Mouse (Mus musculus): ENCODE data around the gene Cks1b. TPM values are rescaled to one million over a fixed set of nuclear protein-coding genes. Genes with fewer than 3 reads are reported as not detected.

Cks1b gene
- polyA plus RNA-seq, 1 experiment from 2014 or later: 291 TPM

DNA sequence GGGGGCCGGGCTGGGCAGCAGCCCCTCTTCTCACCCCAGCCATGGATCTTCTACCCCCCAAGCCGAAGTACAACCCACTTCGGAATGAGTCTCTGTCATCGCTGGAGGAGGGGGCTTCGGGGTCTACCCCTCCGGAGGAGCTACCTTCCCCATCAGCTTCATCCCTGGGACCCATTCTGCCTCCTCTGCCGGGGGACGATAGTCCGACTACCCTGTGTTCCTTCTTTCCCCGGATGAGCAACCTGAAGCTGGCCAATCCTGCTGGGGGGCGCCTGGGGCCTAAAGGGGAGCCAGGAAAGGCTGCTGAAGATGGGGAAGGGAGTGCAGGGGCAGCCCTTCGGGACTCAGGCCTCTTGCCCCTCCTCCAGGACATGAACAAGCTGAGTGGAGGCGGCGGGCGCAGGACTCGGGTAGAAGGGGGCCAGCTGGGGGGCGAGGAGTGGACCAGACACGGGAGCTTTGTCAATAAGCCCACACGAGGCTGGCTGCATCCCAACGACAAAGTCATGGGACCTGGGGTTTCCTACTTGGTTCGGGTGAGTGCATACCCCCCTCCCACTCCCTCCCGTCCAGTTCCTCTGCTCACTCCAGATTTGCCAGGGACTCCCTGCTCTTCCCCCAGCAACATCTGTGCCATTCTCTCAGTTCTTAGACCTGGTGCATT, 3.8 kb upstream of the Cks1b start:
- Histone ChIP-seq H3K36me3 (peaks cover 11% of the 10 kb centered on the region), H3K27me3 (no peaks in the 10 kb centered on the region), H3K27ac (replicated peaks) (0 out of 2 replicates have a peak overlapping the region, but pooled peaks have one; percentile 26), H3K4me3 (peak overlapping the region; percentile 35), H3K4me1 (peaks cover 38% of the 10 kb centered on the region), H3K9ac (replicated peaks) (peak overlapping the region; percentile 54), H3K9me3 (no peaks in the 10 kb centered on the region), H3K4me2 (replicated peaks) (peak overlapping the region; percentile 48)
- no peak for ATAC-seq (ENCODE audit: low FRiP score, low read depth)
- 7% methylated on average over 22 of the region's 22 CpGs for WGBS

DNA sequence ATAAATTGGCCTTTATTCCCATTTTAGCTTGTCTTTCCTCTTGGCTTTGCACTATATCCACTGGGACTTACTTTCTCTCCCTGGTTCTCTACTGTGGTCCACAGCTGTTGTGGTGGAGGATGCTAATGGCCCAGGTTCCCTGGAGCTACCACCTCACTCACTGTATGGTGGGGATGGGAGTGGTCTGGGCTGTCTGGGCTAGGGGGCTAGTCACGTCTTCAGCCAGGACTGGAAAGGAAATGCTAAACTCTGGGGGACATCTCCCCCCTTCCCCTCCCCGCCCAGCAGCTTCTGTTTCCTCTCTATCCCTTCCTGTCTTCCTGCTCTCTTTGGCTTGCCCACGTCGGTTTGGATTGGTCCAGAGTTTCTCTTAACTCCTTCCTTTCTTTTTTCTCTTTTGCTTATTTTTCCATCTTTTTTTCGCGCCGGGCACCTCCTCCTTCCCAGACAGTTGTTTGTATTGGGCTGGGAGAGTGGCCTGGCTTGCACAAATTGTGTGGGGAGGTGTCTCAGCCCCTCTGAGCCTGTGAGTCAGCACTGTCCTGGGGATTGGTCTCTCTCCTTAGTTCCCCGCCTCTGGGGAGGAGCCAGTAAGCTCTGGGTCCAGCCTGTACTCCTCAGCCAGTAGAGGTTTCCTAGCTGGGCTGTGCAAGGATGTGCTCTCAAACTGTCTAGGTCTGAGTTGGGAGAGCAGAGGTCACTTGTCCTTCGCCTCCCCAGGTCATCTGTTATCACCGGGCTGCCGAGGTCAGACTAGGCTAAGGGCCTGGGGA, 3.0 kb upstream of the Cks1b start:
- Histone ChIP-seq H3K4me3 (peak overlapping the region; percentile 35), H3K27ac (replicated peaks) (0 out of 2 replicates have a peak overlapping the region, but pooled peaks have one; percentile 26), H3K9ac (replicated peaks) (peak overlapping the region; percentile 54; the same call in 1 of the 2 replicates), H3K36me3 (peaks cover 13% of the 10 kb centered on the region), H3K4me2 (replicated peaks) (peak overlapping the region; percentile 48), H3K4me1 (peaks cover 42% of the 10 kb centered on the region), H3K27me3 (no peaks in the 10 kb centered on the region), H3K9me3 (no peaks in the 10 kb centered on the region)
- WGBS: 2% methylated on average over 11 of the region's 11 CpGs
- peak; percentile 21; the same call in 1 of the 2 replicates for ATAC-seq (ENCODE audit: low FRiP score, low read depth)

- Histone ChIP-seq H3K36me3 (peaks cover 21% of the 10 kb centered on the region), H3K4me3 (no peak overlapping the region), H3K27me3 (no peaks in the 10 kb centered on the region), H3K9me3 (no peaks in the 10 kb centered on the region), H3K4me2 (replicated peaks) (peak overlapping the region; percentile 48; the same call in 1 of the 2 replicates), H3K9ac (replicated peaks) (no peak overlapping the region), H3K4me1 (peaks cover 42% of the 10 kb centered on the region), H3K27ac (replicated peaks) (no peak overlapping the region)
- 78% methylated on average over 2 of the region's 2 CpGs for WGBS
- no peak for ATAC-seq (ENCODE audit: low FRiP score, low read depth)
Observed at GRCm38 (mm10) chr3:89420421-89420820, 2.2 kb upstream of the Cks1b start.

DNA sequence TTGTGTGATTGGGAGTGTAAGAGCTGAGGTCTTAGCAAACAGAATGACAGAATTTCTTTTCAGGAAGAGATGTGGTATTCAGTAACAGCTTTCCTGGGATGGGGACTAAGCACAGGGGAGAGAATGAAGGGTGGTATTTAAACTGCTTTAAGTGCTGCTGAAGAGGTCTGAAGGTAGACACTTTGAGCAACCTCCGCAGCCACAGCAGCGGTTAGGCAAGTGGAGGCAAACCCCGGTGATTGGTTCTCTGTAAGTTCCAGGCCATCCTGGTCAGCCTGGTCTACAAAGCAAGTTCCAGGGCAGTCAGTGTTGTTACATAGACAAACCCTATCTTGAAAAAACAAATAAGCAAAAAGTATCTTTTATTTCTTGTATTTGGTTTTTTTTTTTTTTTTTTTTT, 1.8 kb upstream of the Cks1b start:
- 42% methylated on average over 3 of the region's 3 CpGs for WGBS
- ATAC-seq (ENCODE audit: low FRiP score, low read depth): no peak
- H3K4me1 ChIP-seq: peaks cover 42% of the 10 kb centered on the region

DNA sequence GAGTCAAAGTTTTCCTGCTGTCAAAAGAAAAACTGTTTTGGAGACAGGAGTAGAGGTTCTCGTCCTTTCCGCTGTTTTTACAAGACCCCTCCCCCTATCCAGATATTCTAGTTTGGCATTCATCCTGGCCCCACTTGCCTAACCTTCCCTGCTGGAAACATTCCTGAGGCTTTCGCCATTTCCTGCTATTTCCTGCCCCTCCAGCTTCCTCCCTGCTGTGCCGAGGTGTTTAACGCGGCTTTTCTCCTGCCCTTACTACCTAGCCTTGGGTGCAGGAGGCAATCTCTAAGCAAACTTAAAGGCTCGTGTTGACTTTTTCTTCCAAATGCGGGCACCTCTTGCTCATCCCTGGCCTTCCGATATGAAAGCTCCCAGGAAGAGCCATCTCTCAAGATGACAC, 1.4 kb upstream of the Cks1b start:
- Histone ChIP-seq H3K27ac (replicated peaks) (peak overlapping the region; percentile 87), H3K4me3 (peak overlapping the region; percentile 65), H3K9me3 (no peaks in the 10 kb centered on the region), H3K36me3 (peaks cover 21% of the 10 kb centered on the region), H3K4me2 (replicated peaks) (peak overlapping the region; percentile 94), H3K9ac (replicated peaks) (peak overlapping the region; percentile 71), H3K27me3 (no peaks in the 10 kb centered on the region), H3K4me1 (peaks cover 42% of the 10 kb centered on the region)
- no peak for ATAC-seq (ENCODE audit: low FRiP score, low read depth)
- 5% methylated on average over 9 of the region's 9 CpGs for WGBS

More for the DNA sequence above, 1.8 kb upstream of the Cks1b start:
- Histone ChIP-seq H3K27me3 (no peaks in the 10 kb centered on the region), H3K4me3 (peak overlapping the region; percentile 65), H3K27ac (replicated peaks) (peak overlapping the region; percentile 87; the same call in 1 of the 2 replicates), H3K9ac (replicated peaks) (peak overlapping the region; percentile 71; the same call in 1 of the 2 replicates), H3K36me3 (peaks cover 21% of the 10 kb centered on the region), H3K9me3 (no peaks in the 10 kb centered on the region), H3K4me2 (replicated peaks) (peak overlapping the region; percentile 94)

DNA sequence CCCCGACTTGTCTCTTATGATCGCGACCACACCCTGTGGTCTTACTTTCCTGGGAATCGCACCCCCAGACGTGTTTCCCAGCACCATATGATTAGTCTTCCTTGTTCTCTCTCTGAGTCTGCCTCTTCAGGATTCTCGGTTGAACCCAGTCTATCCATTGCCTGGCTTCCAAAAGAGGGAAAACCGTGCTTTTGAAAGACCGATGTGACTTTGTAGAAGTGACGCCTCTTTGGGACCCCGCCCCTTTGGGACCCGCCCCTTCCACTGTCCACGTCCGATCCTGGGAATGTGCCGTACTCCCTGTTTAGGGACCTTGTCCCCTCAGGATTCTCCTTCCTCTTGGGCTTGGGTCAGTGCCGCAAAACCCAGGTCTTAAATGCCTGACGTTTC, 673 bp upstream of the Cks1b start:
- peak; percentile 27; the same call in 1 of the 2 replicates for ATAC-seq (ENCODE audit: low FRiP score, low read depth)
- Histone ChIP-seq H3K27me3 (no peaks in the 10 kb centered on the region), H3K4me2 (replicated peaks) (peak overlapping the region; percentile 94), H3K4me3 (peak overlapping the region; percentile 65), H3K36me3 (peaks cover 27% of the 10 kb centered on the region), H3K9me3 (no peaks in the 10 kb centered on the region), H3K9ac (replicated peaks) (peak overlapping the region; percentile 71), H3K4me1 (peaks cover 42% of the 10 kb centered on the region), H3K27ac (replicated peaks) (peak overlapping the region; percentile 87)
- WGBS: 0% methylated on average over 16 of the region's 16 CpGs

DNA sequence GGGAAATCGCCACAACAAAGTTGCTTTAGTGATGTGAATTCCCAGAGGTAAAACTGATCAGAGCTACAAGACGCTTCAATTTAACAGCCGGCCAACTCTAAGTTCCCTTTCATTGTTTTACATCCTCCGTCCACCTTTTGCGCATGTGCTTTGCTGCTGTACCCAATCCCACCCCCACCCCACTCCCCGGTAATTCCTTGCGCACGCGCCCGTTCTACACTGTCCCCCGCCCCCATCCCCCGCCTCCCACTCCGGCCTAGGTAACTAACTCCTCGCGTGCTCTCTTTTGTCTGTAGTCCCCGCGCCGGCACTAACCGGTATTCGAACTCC, 378 bp downstream of the Cks1b start:
- 0% methylated on average over 20 of the region's 20 CpGs for whole genome bisulfite sequencing
- H3K27ac ChIP-seq (replicated peaks): peak overlapping the region; percentile 87
- H3K4me3 ChIP-seq: peak overlapping the region; percentile 65
- H3K4me2 ChIP-seq (replicated peaks): peak overlapping the region; percentile 94
- no peaks in the 10 kb centered on the region for H3K9me3 ChIP-seq
- H3K9ac ChIP-seq (replicated peaks): peak overlapping the region; percentile 62
- peaks cover 28% of the 10 kb centered on the region for H3K36me3 ChIP-seq
- peak; percentile 47 for ATAC-seq (ENCODE audit: low FRiP score, low read depth)
- peaks cover 42% of the 10 kb centered on the region for H3K4me1 ChIP-seq
- no peaks in the 10 kb centered on the region for H3K27me3 ChIP-seq

DNA sequence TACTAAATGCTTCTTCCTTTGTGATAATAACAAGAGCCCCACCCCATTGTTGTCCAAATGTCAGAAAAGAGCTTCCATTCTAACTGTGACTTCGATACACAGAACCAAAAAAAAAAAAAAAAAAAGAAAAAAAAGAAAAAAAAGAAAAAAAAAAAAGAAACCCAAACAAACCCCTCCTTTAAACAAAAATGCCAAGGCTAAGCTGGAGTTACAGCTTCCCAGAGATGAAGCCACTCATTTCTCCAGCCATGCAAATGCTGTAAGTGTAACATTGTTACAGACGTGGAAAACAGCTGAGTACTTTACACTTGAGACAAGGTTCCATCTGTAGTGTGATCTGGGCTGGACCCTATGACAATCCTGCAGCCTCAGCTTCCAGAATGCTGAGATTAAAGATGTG, 1.1 kb downstream of the Cks1b start:
- Histone ChIP-seq H3K4me1 (peaks cover 36% of the 10 kb centered on the region), H3K9ac (replicated peaks) (peak overlapping the region; percentile 62), H3K9me3 (no peaks in the 10 kb centered on the region), H3K27ac (replicated peaks) (peak overlapping the region; percentile 87), H3K36me3 (peaks cover 28% of the 10 kb centered on the region), H3K4me2 (replicated peaks) (peak overlapping the region; percentile 94), H3K27me3 (no peaks in the 10 kb centered on the region), H3K4me3 (peak overlapping the region; percentile 65)
- WGBS: 25% methylated on average over 2 of the region's 2 CpGs
- no peak for ATAC-seq (ENCODE audit: low FRiP score, low read depth)

DNA sequence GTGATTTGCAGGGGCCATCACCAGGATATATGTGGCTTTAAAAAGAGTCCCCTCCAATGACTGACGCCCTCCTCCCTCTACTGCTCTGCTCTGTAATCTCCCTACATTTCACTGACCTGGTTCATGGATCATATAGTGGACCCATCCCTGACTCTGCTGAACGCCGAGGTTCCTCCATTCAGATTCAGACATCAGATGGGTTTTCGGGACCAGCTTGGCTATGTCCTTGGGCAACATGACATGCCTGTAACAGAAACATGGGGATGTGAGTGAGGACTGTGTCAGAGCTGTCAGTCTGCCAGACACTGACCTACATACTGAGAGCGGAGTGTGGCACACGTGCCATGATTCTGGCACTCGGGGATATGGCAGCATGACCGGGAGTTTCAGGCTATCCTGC, 2.0 kb downstream of the Cks1b start:
- 96% methylated on average over 8 of the region's 8 CpGs for WGBS
- H3K4me2 ChIP-seq (replicated peaks): no peak overlapping the region
- no peaks in the 10 kb centered on the region for H3K9me3 ChIP-seq
- H3K36me3 ChIP-seq: peaks cover 28% of the 10 kb centered on the region
- no peak overlapping the region for H3K9ac ChIP-seq (replicated peaks)
- no peak for ATAC-seq (ENCODE audit: low FRiP score, low read depth)
- no peaks in the 10 kb centered on the region for H3K27me3 ChIP-seq
- peaks cover 28% of the 10 kb centered on the region for H3K4me1 ChIP-seq
- H3K4me3 ChIP-seq: no peak overlapping the region
- H3K27ac ChIP-seq (replicated peaks): no peak overlapping the region

GRCm38 (mm10) chr3:89411490-89412393, 6.4 kb downstream of the Cks1b start, which contains the start of gene Flad1:
Gene Flad1, minus strand, starts transcription at chr3:89411870.
- H3K27me3 ChIP-seq: no peaks in the 10 kb centered on the region
- H3K4me3 ChIP-seq: peak within 1 kb of the TSS; percentile 54
- peaks cover 39% of the 10 kb centered on the region for H3K36me3 ChIP-seq
- peak; percentile 99 for ATAC-seq (ENCODE audit: low FRiP score, low read depth)
- H3K27ac ChIP-seq (replicated peaks): peak within 1 kb of the TSS; percentile 52; the same call in 1 of the 2 replicates
- no peaks in the 10 kb centered on the region for H3K9me3 ChIP-seq
- H3K4me2 ChIP-seq (replicated peaks): peak within 1 kb of the TSS; percentile 73
- peaks cover 9% of the 10 kb centered on the region for H3K4me1 ChIP-seq
- peak within 1 kb of the TSS; percentile 47 for H3K9ac ChIP-seq (replicated peaks)
- WGBS: 7% methylated on average over 28 of the region's 28 CpGs

DNA sequence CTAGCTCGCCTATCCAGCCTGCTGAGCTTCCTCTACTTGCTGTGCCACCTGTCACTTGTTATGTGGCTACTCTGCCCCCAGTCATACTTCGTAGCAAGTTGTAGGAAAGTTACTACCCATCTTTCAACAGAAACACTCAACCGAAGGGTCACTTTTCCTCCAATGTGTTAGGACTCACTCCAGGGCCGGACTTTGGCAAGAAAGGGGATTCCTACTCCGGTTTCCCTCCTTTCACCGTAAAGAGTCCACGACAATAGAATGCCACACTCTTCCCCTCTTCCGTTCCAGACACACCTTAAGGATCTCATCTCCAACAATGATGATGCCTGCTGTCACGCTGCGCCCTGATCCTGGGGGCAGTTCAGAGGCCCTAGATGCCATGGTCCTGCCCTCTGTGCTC, 7.3 kb downstream of the Cks1b start:
- WGBS: 83% methylated on average over 10 of the region's 10 CpGs
- no peaks in the 10 kb centered on the region for H3K9me3 ChIP-seq
- H3K27ac ChIP-seq (replicated peaks): peak overlapping the region; percentile 52; the same call in 1 of the 2 replicates
- no peak for ATAC-seq (ENCODE audit: low FRiP score, low read depth)
- peak overlapping the region; percentile 47 for H3K9ac ChIP-seq (replicated peaks)
- peak overlapping the region; percentile 54 for H3K4me3 ChIP-seq
- H3K36me3 ChIP-seq: peaks cover 33% of the 10 kb centered on the region
- H3K4me2 ChIP-seq (replicated peaks): peak overlapping the region; percentile 73
- H3K4me1 ChIP-seq: peaks cover 7% of the 10 kb centered on the region
- H3K27me3 ChIP-seq: no peaks in the 10 kb centered on the region

All from midbrain, embryonic 12.5 days (tissue).